Mouse (Mus musculus): ENCODE results near the gene Traf3ip2. TPM values are rescaled to one million over a fixed set of nuclear protein-coding genes. Genes with fewer than 3 reads are reported as not detected.

The Traf3ip2 gene
- polyA plus RNA-seq, 1 experiment from 2014 or later: 6.7 TPM

GRCm38 (mm10) chr10:39625626-39626260, 13.0 kb downstream of the Traf3ip2 start:
- ATAC-seq: no peak
- no peak overlapping the region for H3K27ac ChIP-seq (ENCODE audit: low read depth, low read length)
- H3K9ac ChIP-seq (ENCODE audit: low read depth, low read length): no peak overlapping the region
- H3K36me3 ChIP-seq (ENCODE audit: control insufficient read depth, insufficient read depth, low read length): 0 out of 2 replicates have a peak, but pooled peaks cover 2% of the 10 kb centered on the region
- no peak overlapping the region for H3K4me3 ChIP-seq (ENCODE audit: low read length)
- H3K9me3 ChIP-seq (ENCODE audit: control insufficient read depth, low read length): no peaks in the 10 kb centered on the region
- WGBS: 78% methylated on average over 11 of the region's 11 CpGs
- peaks cover 21% of the 10 kb centered on the region for H3K4me1 ChIP-seq (ENCODE audit: control insufficient read depth, insufficient read depth, low read depth, low read length)
- H3K4me2 ChIP-seq (ENCODE audit: low read length): no peak overlapping the region
- no peaks in the 10 kb centered on the region for H3K27me3 ChIP-seq (replicated peaks; ENCODE audit: control insufficient read depth, insufficient read depth, low read length)

GRCm38 (mm10) chr10:39626376-39626775, 13.6 kb downstream of the Traf3ip2 start:
- 90% methylated on average over 12 of the region's 12 CpGs for WGBS

DNA sequence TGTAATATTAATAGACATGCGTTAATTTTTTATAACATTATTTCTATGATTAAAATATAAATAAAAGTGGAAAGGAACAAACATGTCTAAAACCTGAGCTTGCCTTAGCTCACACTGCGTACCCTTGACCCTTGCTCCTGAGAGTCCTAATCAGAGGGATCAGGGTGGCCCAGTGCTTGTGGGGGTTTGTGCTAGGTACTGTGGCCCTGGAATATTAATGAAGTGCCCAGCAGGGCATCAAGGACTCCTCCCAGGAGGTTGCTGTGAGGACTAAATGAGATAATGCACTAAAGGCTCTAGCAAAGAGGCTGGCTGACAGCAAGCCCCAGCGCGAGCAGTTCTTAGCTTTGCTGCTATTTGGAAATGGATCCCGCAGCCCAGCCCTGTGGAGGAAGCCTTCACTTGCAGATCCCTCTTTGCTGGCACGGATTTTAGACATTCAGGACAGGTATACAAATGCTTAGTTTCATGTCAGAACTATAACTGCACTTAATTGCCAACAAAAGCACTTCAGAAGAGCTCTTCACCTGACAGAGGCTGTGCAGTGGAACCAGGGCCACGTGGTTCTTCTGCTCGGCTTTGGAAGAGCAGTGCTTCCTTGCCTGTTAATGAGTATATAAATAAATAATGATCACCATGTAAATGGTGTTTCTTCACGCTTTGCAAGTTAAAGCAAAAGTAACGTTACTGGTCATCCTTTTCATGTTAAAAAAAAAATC, 16.2 kb downstream of the Traf3ip2 start:
- H3K36me3 ChIP-seq (ENCODE audit: control insufficient read depth, insufficient read depth, low read length): no peaks in the 10 kb centered on the region
- H3K4me1 ChIP-seq (ENCODE audit: control insufficient read depth, insufficient read depth, low read depth, low read length): peaks cover 28% of the 10 kb centered on the region
- 35% methylated on average over 10 of the region's 10 CpGs for WGBS
- ATAC-seq: 0 out of 2 replicates have a peak, but pooled peaks have one; percentile 29
- H3K27ac ChIP-seq (ENCODE audit: low read depth, low read length): no peak overlapping the region
- no peaks in the 10 kb centered on the region for H3K9me3 ChIP-seq (ENCODE audit: control insufficient read depth, low read length)
- H3K9ac ChIP-seq (ENCODE audit: low read depth, low read length): no peak overlapping the region
- H3K4me2 ChIP-seq (ENCODE audit: low read length): no peak overlapping the region
- H3K27me3 ChIP-seq (replicated peaks; ENCODE audit: control insufficient read depth, insufficient read depth, low read length): no peaks in the 10 kb centered on the region
- H3K4me3 ChIP-seq (ENCODE audit: low read length): no peak overlapping the region

More at GRCm38 (mm10) chr10:39626376-39626775, 13.6 kb downstream of the Traf3ip2 start:
- H3K9me3 ChIP-seq (ENCODE audit: control insufficient read depth, low read length): no peaks in the 10 kb centered on the region
- no peak overlapping the region for H3K9ac ChIP-seq (ENCODE audit: low read depth, low read length)
- no peak for ATAC-seq
- H3K4me3 ChIP-seq (ENCODE audit: low read length): no peak overlapping the region
- no peak overlapping the region for H3K4me2 ChIP-seq (ENCODE audit: low read length)
- peaks cover 25% of the 10 kb centered on the region for H3K4me1 ChIP-seq (ENCODE audit: control insufficient read depth, insufficient read depth, low read depth, low read length)
- 0 out of 2 replicates have a peak, but pooled peaks cover 2% of the 10 kb centered on the region for H3K36me3 ChIP-seq (ENCODE audit: control insufficient read depth, insufficient read depth, low read length)
- no peaks in the 10 kb centered on the region for H3K27me3 ChIP-seq (replicated peaks; ENCODE audit: control insufficient read depth, insufficient read depth, low read length)
- H3K27ac ChIP-seq (ENCODE audit: low read depth, low read length): no peak overlapping the region

DNA sequence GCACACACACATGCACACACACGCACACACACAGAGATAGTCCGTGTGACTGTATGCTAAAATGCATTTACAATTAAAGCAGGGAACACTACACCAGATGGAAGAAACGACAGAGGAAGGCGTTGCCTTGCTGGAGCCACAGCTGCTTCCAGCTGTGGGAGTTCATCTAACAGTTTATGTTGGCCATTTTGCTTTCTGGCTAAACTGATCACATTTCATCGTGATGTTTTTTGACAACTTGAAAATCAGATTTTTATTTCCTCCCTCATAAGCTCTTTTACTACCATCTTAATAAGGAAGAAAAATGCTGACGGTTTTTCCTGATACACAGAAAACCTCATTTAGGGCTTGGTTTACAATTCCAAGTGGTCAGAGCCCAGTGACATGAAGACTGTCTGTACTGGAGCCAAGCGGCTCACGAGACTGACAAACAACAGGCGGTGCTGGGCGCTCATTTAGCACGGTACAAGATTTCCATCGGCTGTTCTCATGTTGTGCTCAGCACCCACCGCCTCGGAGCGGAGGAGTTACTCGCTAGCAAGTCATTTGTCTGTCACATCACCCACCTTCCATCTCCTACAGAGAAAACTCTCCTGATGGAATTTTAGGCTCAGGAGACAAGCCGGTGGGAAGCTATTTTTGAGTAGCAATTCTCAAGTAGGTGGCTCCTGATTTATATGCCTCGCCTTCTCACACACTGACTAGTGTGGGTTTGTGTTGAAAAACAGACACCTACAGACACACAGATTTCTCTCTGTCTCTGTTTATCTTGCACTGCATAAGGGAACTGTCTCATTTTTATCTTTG, 17.2 kb downstream of the Traf3ip2 start:
- no peaks in the 10 kb centered on the region for H3K9me3 ChIP-seq (ENCODE audit: control insufficient read depth, low read length)
- peak overlapping the region; percentile 25; the same call in 1 of the 2 replicates for H3K9ac ChIP-seq (ENCODE audit: low read depth, low read length)
- no peaks in the 10 kb centered on the region for H3K36me3 ChIP-seq (ENCODE audit: control insufficient read depth, insufficient read depth, low read length)
- peaks cover 23% of the 10 kb centered on the region for H3K4me1 ChIP-seq (ENCODE audit: control insufficient read depth, insufficient read depth, low read depth, low read length)
- no peaks in the 10 kb centered on the region for H3K27me3 ChIP-seq (replicated peaks; ENCODE audit: control insufficient read depth, insufficient read depth, low read length)
- ATAC-seq: peak; percentile 24
- peak overlapping the region; percentile 55 for H3K27ac ChIP-seq (ENCODE audit: low read depth, low read length)
- H3K4me2 ChIP-seq (ENCODE audit: low read length): peak overlapping the region; percentile 39
- H3K4me3 ChIP-seq (ENCODE audit: low read length): no peak overlapping the region
- 35% methylated on average over 18 of the region's 18 CpGs for WGBS

DNA sequence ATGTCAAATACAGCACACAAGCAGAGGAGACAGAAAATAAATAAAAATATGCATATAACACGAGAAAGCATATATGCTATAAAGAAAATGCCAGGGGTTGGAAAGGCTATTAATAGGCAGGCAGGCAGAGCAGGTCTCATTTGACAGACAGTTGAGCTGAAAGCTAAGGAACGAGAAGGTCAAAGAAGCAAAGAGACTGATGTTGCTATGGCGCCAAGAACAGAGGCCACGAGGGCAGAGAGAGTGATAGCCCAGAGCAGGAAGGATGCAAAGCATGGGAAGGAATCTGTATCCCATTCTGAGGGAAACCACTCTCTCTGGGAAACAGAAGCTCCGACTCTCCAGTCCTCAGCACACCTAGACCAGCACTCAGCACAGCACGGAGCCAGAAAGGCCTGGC, 18.1 kb downstream of the Traf3ip2 start:
- ATAC-seq: peak; percentile 4; the same call in 1 of the 2 replicates
- Histone ChIP-seq H3K4me1 (ENCODE audit: control insufficient read depth, insufficient read depth, low read depth, low read length) (peaks cover 23% of the 10 kb centered on the region), H3K9ac (ENCODE audit: low read depth, low read length) (no peak overlapping the region), H3K4me3 (ENCODE audit: low read length) (no peak overlapping the region), H3K27ac (ENCODE audit: low read depth, low read length) (peak overlapping the region; percentile 37; the same call in 1 of the 2 replicates), H3K4me2 (ENCODE audit: low read length) (no peak overlapping the region), H3K27me3 (replicated peaks; ENCODE audit: control insufficient read depth, insufficient read depth, low read length) (no peaks in the 10 kb centered on the region), H3K9me3 (ENCODE audit: control insufficient read depth, low read length) (no peaks in the 10 kb centered on the region), H3K36me3 (ENCODE audit: control insufficient read depth, insufficient read depth, low read length) (no peaks in the 10 kb centered on the region)
- 35% methylated on average over 6 of the region's 6 CpGs for WGBS

DNA sequence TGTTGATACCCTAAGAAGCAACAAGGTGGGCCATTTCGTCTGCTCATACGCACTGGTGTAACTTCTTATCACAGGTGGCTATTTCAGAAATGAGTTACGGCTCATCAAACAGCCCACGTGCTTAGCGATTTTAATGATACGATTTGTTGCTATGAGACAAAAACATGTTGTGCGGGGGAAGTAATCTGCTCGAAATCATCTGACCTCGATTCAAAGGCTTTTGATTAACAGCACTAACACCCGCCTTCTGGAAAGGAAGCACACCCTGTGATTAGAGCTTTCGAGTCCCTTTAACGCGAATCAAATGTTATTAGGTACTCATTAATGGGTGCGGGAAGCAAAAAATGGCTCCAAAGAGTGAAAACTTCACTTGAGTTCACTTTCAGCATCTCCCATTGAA, 18.9 kb downstream of the Traf3ip2 start:
- Histone ChIP-seq H3K36me3 (ENCODE audit: control insufficient read depth, insufficient read depth, low read length) (no peaks in the 10 kb centered on the region), H3K4me3 (ENCODE audit: low read length) (no peak overlapping the region), H3K4me1 (ENCODE audit: control insufficient read depth, insufficient read depth, low read depth, low read length) (peaks cover 23% of the 10 kb centered on the region), H3K27me3 (replicated peaks; ENCODE audit: control insufficient read depth, insufficient read depth, low read length) (no peaks in the 10 kb centered on the region), H3K27ac (ENCODE audit: low read depth, low read length) (no peak overlapping the region), H3K9ac (ENCODE audit: low read depth, low read length) (no peak overlapping the region), H3K9me3 (ENCODE audit: control insufficient read depth, low read length) (no peaks in the 10 kb centered on the region), H3K4me2 (ENCODE audit: low read length) (no peak overlapping the region)
- 62% methylated on average over 14 of the region's 14 CpGs for WGBS
- no peak for ATAC-seq

GRCm38 (mm10) chr10:39633379-39633778, 20.6 kb downstream of the Traf3ip2 start:
- Histone ChIP-seq H3K4me2 (ENCODE audit: low read length) (no peak overlapping the region), H3K27me3 (replicated peaks; ENCODE audit: control insufficient read depth, insufficient read depth, low read length) (no peaks in the 10 kb centered on the region), H3K27ac (ENCODE audit: low read depth, low read length) (no peak overlapping the region), H3K4me1 (ENCODE audit: control insufficient read depth, insufficient read depth, low read depth, low read length) (peaks cover 23% of the 10 kb centered on the region), H3K9me3 (ENCODE audit: control insufficient read depth, low read length) (no peaks in the 10 kb centered on the region), H3K4me3 (ENCODE audit: low read length) (no peak overlapping the region), H3K9ac (ENCODE audit: low read depth, low read length) (no peak overlapping the region), H3K36me3 (ENCODE audit: control insufficient read depth, insufficient read depth, low read length) (no peaks in the 10 kb centered on the region)
- no peak for ATAC-seq
- WGBS: 85% methylated on average over 6 of the region's 6 CpGs

DNA sequence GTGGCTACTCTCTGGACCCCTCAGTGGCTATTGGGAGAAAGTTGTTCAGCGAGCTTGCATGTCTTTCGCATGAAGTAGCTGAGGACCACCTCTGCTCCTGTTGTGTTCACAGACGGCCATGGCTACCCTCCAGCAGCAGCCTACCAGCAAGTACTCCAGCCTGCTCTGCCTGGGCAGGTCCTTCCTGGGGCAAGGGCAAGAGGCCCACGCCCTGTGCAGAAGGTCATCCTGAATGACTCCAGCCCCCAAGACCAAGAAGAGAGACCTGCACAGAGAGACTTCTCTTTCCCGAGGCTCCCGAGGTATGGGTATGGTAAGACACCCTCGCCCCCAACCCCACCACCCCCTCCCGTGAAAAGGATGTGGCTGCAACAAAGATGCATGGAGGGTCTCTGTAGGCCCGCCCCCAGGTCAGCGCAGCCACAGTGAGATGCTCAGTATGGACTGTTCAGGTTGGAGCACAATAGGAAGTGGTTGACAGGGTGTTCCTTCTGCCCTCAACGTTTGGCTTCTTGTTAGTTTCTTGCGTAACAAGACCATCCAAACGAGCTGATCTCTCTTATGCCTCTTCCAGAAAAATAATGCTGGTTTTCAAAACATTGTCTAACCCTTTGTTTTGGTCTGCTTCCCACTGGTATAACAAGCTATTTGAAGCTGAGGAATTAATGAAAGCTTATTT, 21.8 kb downstream of the Traf3ip2 start:
- Histone ChIP-seq H3K27ac (ENCODE audit: low read depth, low read length) (no peak overlapping the region), H3K4me3 (ENCODE audit: low read length) (no peak overlapping the region), H3K36me3 (ENCODE audit: control insufficient read depth, insufficient read depth, low read length) (no peaks in the 10 kb centered on the region), H3K27me3 (replicated peaks; ENCODE audit: control insufficient read depth, insufficient read depth, low read length) (no peaks in the 10 kb centered on the region), H3K4me2 (ENCODE audit: low read length) (no peak overlapping the region), H3K9ac (ENCODE audit: low read depth, low read length) (no peak overlapping the region), H3K9me3 (ENCODE audit: control insufficient read depth, low read length) (no peaks in the 10 kb centered on the region), H3K4me1 (ENCODE audit: control insufficient read depth, insufficient read depth, low read depth, low read length) (peaks cover 23% of the 10 kb centered on the region)
- 89% methylated on average over 13 of the region's 13 CpGs for WGBS
- ATAC-seq: no peak
